ENCODE assay signal across 8 mouse cellular contexts in the genomic region with DNA sequence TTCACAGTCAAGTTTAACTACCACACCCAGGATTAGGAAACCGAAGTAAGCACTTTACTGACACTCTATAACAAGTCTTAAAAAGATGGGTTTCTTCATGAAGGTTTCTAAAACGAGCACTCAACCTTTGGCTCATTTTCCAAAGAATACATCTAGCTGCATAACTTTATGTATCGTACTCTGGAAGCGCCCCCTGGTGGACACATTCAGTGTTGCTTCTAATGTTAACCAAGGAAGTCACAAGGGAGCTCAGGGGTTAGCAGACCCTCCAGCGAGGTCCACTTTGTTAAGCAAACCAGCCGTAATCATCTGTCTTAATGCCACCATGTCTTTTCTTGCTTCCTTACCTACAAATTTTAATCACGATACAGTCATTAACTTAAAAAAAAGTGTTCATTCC. TPM values are rescaled to one million over a fixed set of nuclear protein-coding genes. Genes with fewer than 3 reads are reported as not detected.
DNase-seq lines count a peak whose midpoint lies in the region; ATAC-seq lines count a peak whose summit lies in the region.

No protein-coding gene starts in this region.

- DNase-seq in gastrocnemius, adult 18-20 months (ENCODE audit: low spot score): peak; percentile 72
- no peak for DNase-seq in gastrocnemius, postnatal 25 days
- peak; percentile 65 for DNase-seq in T-cell, adult 2 months (ENCODE audit: low spot score)
- DNase-seq in cerebellum, postnatal 25 days: peak; percentile 66 to 85
- DNase-seq in heart, postnatal 10 days: peak; percentile 65 to 82
- peak; percentile 17 to 43 for DNase-seq in left cerebral cortex, adult 8-10 months (ENCODE audit: low spot score in 2 of 2)
- DNase-seq in neural tube, embryonic 11.5 days (ENCODE audit: low spot score): peak; percentile 62
- peak; percentile 91 for DNase-seq in testis, postnatal 10 days (ENCODE audit: low spot score)

- H3K9me3 ChIP-seq in neural tube, embryonic 11.5 days (ENCODE audit: control insufficient read depth, low read length): no peaks in the 10 kb centered on the region

- no peaks in the 10 kb centered on the region for H3K36me3 ChIP-seq in neural tube, embryonic 11.5 days (ENCODE audit: control insufficient read depth, insufficient read depth, low read length)

- no peak overlapping the region for H3K27ac ChIP-seq in neural tube, embryonic 11.5 days (ENCODE audit: low read depth, low read length)

- no peak overlapping the region for H3K9ac ChIP-seq in neural tube, embryonic 11.5 days (ENCODE audit: low read length)

- ATAC-seq in neural tube, embryonic 11.5 days (ENCODE audit: insufficient read depth, low FRiP score, low TSS enrichment): no peak

- H3K4me1 ChIP-seq in neural tube, embryonic 11.5 days (ENCODE audit: control insufficient read depth, insufficient read depth, low read length): no peaks in the 10 kb centered on the region

- no peak overlapping the region for H3K4me2 ChIP-seq in neural tube, embryonic 11.5 days (ENCODE audit: low read depth)

- no peak overlapping the region for H3K4me3 ChIP-seq in neural tube, embryonic 11.5 days (ENCODE audit: low read depth, low read length)

- 36% methylated on average over 7 of the region's 7 CpGs for WGBS in neural tube, embryonic 11.5 days

- H3K27me3 ChIP-seq in neural tube, embryonic 11.5 days (ENCODE audit: control insufficient read depth, insufficient read depth, low read length): no peaks in the 10 kb centered on the region

- intact Hi-C loops in heart, postnatal 10 days (cut with DNase I): loop anchor here (1.0 to 5.0 kb wide), 3 partner anchors 78 to 344 kb away; partner anchors contain the start of genes 1700125H20Rik and Znhit3

RNA-seq across cellular contexts. Expression of gene Appbp2, which starts 26.3 kb away (rescaled TPM):
- total RNA-seq in gastrocnemius, adult 18-20 months (2021): 10 to 100 TPM in 1 of 2 experiments, 1 to 10 TPM in 1; 7.1 to 10.1 TPM
- total RNA-seq in gastrocnemius, postnatal 25 days (2021): 1 to 10 TPM; 7.4 to 8.9 TPM
- 10 to 100 TPM; 28.7 to 29.1 TPM for total RNA-seq in heart, postnatal 10 days (2021)
- 10 to 100 TPM; 52.0 to 57.5 (median 56.0) TPM for total RNA-seq in left cerebral cortex, adult 8-10 months (2022)
- 61.5 and 65.2 TPM in 2 replicates for polyA plus RNA-seq in neural tube, embryonic 11.5 days (2014; fragmentation: Nextera tagmentation; extraction: Ambion mirVana)

RNA-seq across cellular contexts. Expression of gene Ppm1d, which starts 49.9 kb away (rescaled TPM):
- total RNA-seq in gastrocnemius, adult 18-20 months (2021): 1 to 10 TPM; 4.6 to 5.1 TPM
- 1 to 10 TPM; 4.7 to 5.4 TPM for total RNA-seq in gastrocnemius, postnatal 25 days (2021)
- total RNA-seq in heart, postnatal 10 days (2021): 10 to 100 TPM; 11.3 to 13.2 TPM
- 10 to 100 TPM; 16.7 to 19.3 (median 17.6) TPM for total RNA-seq in left cerebral cortex, adult 8-10 months (2022)
- polyA plus RNA-seq in neural tube, embryonic 11.5 days (2014; fragmentation: Nextera tagmentation; extraction: Ambion mirVana): 28.0 and 29.9 TPM in 2 replicates
